Mouse (Mus musculus): Measurements from ENCODE around the gene Gm37240. TPM values are rescaled to one million over a fixed set of nuclear protein-coding genes. Genes with fewer than 3 reads are reported as not detected.
A peak's percentile ranks its signal among the peaks of the same experiment; 100 is the strongest.

Gene Gm37240
- polyA plus RNA-seq, 1 experiment from 2014 or later, result 1.1 TPM

DNA sequence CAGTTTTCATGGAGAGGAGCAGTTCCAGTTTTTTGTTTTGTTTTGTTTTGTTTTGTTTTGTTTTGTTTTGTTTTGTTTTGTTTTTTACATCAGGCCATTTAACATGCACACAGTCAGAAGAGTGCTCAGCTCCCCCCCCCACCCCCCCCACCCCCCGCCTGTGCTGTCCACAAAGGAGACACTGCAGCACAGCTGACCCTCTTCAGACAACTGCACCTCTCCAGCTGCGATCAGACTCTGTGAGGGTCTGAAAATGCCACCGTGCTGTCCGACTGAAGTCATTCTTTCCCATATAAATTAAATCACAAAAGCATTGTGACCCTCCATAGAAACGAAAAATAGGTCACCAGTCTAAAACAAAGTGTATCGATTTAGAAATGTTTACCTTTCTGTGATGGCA, 28.0 kb downstream of the Gm37240 start:
- no peaks in the 10 kb centered on the region for H3K36me3 ChIP-seq (ENCODE audit: control insufficient read depth, insufficient read depth, low read length)
- H3K27me3 ChIP-seq (replicated peaks; ENCODE audit: control insufficient read depth, insufficient read depth, low read length), result no peaks in the 10 kb centered on the region
- no peak overlapping the region for H3K4me3 ChIP-seq (ENCODE audit: low read depth, low read length)
- DNase-seq (ENCODE audit: low spot score) (no peak), ATAC-seq (no peak)
- WGBS, result 69% methylated on average over 6 of the region's 6 CpGs
- no peak overlapping the region for H3K27ac ChIP-seq (ENCODE audit: low read depth, low read length)
- peaks cover 11% of the 10 kb centered on the region for H3K4me1 ChIP-seq (ENCODE audit: control insufficient read depth, insufficient read depth, low read length)
- H3K9me3 ChIP-seq (replicated peaks; ENCODE audit: control insufficient read depth, low read length), result no peaks in the 10 kb centered on the region
- no peak overlapping the region for H3K9ac ChIP-seq (ENCODE audit: low read length)
- no peak overlapping the region for H3K4me2 ChIP-seq (ENCODE audit: low read length)

DNA sequence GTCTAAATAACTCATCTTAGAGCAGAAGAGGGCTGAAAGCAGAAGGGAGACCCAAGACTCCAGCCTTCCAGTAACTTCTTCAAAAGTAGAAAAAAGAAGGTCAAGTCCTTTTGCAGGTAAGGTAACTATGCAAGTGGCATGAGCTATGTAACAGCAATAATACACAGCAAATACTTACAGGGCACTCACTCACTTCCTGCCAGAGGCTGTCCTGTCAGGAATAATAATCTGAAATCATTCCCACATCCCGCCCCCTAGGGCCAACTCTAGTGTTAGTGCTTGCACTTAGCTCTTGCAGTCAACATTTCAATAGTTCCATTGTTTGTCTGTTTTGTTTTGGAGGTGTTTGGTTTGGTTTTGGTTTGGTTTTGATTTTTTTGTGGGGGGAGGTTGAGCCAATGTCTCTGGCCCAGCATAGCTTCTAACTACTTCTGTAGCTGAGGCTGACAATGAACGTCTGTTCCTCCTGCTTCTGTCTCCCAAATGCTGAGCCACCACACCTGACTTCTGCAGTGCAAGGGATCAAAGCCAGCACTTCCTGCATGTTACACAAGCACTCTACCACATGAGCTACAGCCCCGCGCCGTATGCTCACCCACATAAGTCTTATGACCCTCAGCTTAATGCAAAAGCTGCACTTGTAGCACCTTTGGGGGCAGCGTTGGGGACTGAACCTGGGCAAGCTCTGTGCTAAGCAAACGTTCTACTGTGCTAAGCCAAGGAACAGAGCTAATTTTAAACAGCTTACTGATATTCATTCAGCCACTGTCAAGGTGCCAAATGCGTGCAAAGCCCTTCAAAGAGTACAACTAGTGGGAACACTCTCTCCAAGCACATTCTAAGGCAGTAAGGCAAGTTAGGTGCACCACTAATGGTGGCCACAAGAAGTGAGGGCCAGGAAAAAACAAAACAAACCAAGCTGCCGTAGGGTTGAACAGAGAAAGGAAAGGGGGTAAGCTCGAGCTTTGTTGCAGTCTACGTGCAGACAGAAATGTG, 28.9 kb downstream of the Gm37240 start:
- Histone ChIP-seq H3K9ac (ENCODE audit: low read length) (no peak overlapping the region), H3K9me3 (replicated peaks; ENCODE audit: control insufficient read depth, low read length) (no peaks in the 10 kb centered on the region), H3K4me2 (ENCODE audit: low read length) (no peak overlapping the region), H3K4me3 (ENCODE audit: low read depth, low read length) (no peak overlapping the region), H3K36me3 (ENCODE audit: control insufficient read depth, insufficient read depth, low read length) (no peaks in the 10 kb centered on the region), H3K27me3 (replicated peaks; ENCODE audit: control insufficient read depth, insufficient read depth, low read length) (no peaks in the 10 kb centered on the region), H3K27ac (ENCODE audit: low read depth, low read length) (no peak overlapping the region), H3K4me1 (ENCODE audit: control insufficient read depth, insufficient read depth, low read length) (peaks cover 11% of the 10 kb centered on the region)
- DNase-seq (ENCODE audit: low spot score) (no peak), ATAC-seq (no peak)
- 76% methylated on average over 11 of the region's 11 CpGs for WGBS

DNA sequence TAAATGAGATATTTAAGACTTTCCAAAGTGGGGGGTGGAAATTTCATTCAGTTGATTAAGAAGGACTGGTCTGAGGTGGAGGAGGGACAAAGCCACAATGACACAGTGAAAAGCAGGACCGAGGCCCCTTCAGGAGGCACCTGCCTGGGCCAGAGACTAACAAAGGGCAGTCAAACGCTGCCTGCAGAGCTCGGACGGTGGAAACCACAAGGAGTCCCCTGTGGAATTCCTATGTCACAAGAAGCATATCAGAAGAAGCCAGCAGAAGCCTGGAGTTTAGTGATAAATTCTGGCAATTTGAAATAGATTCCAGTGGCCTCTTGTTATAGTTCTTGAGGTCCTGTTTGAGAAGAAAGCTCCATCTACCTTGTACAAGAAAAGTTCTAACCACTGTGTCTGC, 30.2 kb downstream of the Gm37240 start:
- ATAC-seq (no peak), DNase-seq (ENCODE audit: low spot score) (no peak)
- peaks cover 11% of the 10 kb centered on the region for H3K4me1 ChIP-seq (ENCODE audit: control insufficient read depth, insufficient read depth, low read length)
- H3K9ac ChIP-seq (ENCODE audit: low read length), result no peak overlapping the region
- no peak overlapping the region for H3K4me3 ChIP-seq (ENCODE audit: low read depth, low read length)
- no peaks in the 10 kb centered on the region for H3K36me3 ChIP-seq (ENCODE audit: control insufficient read depth, insufficient read depth, low read length)
- H3K9me3 ChIP-seq (replicated peaks; ENCODE audit: control insufficient read depth, low read length), result no peaks in the 10 kb centered on the region
- H3K4me2 ChIP-seq (ENCODE audit: low read length), result no peak overlapping the region
- no peak overlapping the region for H3K27ac ChIP-seq (ENCODE audit: low read depth, low read length)
- 16% methylated on average over 4 of the region's 4 CpGs for WGBS
- no peaks in the 10 kb centered on the region for H3K27me3 ChIP-seq (replicated peaks; ENCODE audit: control insufficient read depth, insufficient read depth, low read length)

DNA sequence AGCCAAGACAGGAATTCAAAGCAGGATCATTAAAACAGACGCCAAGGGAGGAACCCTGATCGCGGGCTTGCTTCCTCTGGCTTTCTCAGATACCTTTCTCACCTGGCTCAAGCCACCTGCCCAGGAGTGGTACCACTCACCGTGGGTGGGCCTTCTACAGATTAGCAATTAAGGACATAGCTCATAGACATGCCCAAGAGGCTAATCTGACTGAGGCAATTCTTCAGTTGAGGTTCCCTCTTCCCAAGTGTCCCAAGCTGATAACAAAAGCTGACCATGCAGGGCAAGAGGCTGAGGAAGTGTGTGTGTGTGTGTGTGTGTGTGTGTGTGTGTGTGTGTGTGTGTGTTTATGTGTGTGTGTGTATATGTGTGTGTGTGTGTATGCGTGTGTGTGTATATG, 31.4 kb downstream of the Gm37240 start:
- H3K27ac ChIP-seq (ENCODE audit: low read depth, low read length), result no peak overlapping the region
- no peak for ATAC-seq
- WGBS, result 75% methylated on average over 5 of the region's 5 CpGs

DNA sequence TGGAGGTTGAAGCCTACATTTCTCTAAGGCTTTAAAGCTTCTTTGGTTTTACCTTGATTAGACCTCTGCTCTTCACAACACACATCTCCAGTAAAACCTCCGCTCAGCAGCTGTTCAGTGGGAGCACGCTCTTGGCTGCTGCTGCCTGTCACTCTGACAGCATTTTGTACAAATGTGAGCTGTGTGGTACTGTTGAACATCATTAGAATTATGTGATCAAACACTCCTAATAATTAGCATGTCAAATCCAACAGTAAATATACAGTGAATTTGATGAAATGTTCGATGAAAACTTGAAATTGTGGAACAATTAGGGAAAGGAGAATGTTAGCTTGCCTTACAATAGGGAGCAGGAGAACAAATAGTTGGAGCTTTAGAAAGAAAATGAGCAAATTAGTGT, 32.3 kb downstream of the Gm37240 start:
- ATAC-seq (peak; percentile 21; the same call in 1 of the 2 replicates), DNase-seq (ENCODE audit: low spot score) (peak; percentile 47)
- Histone ChIP-seq H3K27ac (ENCODE audit: low read depth, low read length) (0 out of 2 replicates have a peak overlapping the region, but pooled peaks have one; percentile 23), H3K4me2 (ENCODE audit: low read length) (no peak overlapping the region), H3K27me3 (replicated peaks; ENCODE audit: control insufficient read depth, insufficient read depth, low read length) (no peaks in the 10 kb centered on the region), H3K9me3 (replicated peaks; ENCODE audit: control insufficient read depth, low read length) (no peaks in the 10 kb centered on the region), H3K9ac (ENCODE audit: low read length) (no peak overlapping the region), H3K36me3 (ENCODE audit: control insufficient read depth, insufficient read depth, low read length) (no peaks in the 10 kb centered on the region), H3K4me3 (ENCODE audit: low read depth, low read length) (no peak overlapping the region), H3K4me1 (ENCODE audit: control insufficient read depth, insufficient read depth, low read length) (peaks cover 11% of the 10 kb centered on the region)
- 39% methylated on average over 3 of the region's 3 CpGs for whole genome bisulfite sequencing

More for the DNA sequence above, 31.4 kb downstream of the Gm37240 start:
- Histone ChIP-seq H3K27me3 (replicated peaks; ENCODE audit: control insufficient read depth, insufficient read depth, low read length) (no peaks in the 10 kb centered on the region), H3K9ac (ENCODE audit: low read length) (no peak overlapping the region), H3K4me2 (ENCODE audit: low read length) (no peak overlapping the region), H3K9me3 (replicated peaks; ENCODE audit: control insufficient read depth, low read length) (no peaks in the 10 kb centered on the region), H3K36me3 (ENCODE audit: control insufficient read depth, insufficient read depth, low read length) (no peaks in the 10 kb centered on the region), H3K4me3 (ENCODE audit: low read depth, low read length) (no peak overlapping the region), H3K4me1 (ENCODE audit: control insufficient read depth, insufficient read depth, low read length) (peaks cover 11% of the 10 kb centered on the region)
- no peak for DNase-seq (ENCODE audit: low spot score)

DNA sequence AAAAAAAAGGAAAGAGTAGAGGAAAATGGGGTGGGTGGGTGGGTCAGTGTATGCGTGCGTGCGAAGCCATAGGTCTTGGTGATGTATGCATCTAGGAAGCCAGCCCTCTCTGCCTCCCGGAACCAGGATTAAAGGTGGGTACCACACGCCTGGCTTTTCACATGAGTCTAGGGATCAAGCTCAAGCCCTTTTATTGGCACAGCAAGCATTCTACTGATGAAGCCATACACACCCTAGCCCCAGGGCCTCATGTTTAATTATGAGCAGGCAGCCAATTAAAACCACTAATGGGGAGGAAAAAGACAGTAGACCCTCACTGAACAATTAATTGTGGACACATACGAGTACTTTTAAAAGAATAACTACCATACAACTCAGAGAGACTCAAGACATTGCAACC, 33.2 kb downstream of the Gm37240 start:
- WGBS, result 25% methylated on average over 6 of the region's 6 CpGs
- peak; percentile 81 for ATAC-seq

DNA sequence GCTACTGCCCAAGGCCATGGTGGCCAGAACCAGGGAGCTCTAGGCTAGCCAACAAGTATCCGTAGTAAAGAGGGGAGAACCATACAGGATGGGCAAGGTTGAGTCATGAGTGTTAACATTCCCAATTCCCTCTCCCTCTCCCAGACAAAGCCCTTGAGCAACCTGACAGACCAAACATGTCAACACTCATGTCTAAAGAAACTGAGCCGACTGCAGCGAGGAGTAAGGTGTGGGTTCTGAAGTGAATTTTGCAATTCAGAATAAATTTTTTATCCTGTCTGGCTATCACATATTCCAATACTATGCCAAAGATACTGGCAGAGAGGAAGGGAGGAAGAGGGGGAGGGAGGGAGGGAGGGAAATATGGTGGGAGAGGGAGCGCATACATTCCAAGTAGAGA, 33.6 kb downstream of the Gm37240 start:
- WGBS, result 61% methylated on average over 4 of the region's 4 CpGs
- Histone ChIP-seq H3K9me3 (replicated peaks; ENCODE audit: control insufficient read depth, low read length) (no peaks in the 10 kb centered on the region), H3K27me3 (replicated peaks; ENCODE audit: control insufficient read depth, insufficient read depth, low read length) (no peaks in the 10 kb centered on the region), H3K27ac (ENCODE audit: low read depth, low read length) (no peak overlapping the region), H3K4me2 (ENCODE audit: low read length) (no peak overlapping the region), H3K4me3 (ENCODE audit: low read depth, low read length) (no peak overlapping the region), H3K4me1 (ENCODE audit: control insufficient read depth, insufficient read depth, low read length) (peaks cover 11% of the 10 kb centered on the region), H3K36me3 (ENCODE audit: control insufficient read depth, insufficient read depth, low read length) (no peaks in the 10 kb centered on the region), H3K9ac (ENCODE audit: low read length) (no peak overlapping the region)
- ATAC-seq (peak; percentile 82), DNase-seq (ENCODE audit: low spot score) (peak; percentile 57)

More for the DNA sequence above, 33.2 kb downstream of the Gm37240 start:
- Histone ChIP-seq H3K36me3 (ENCODE audit: control insufficient read depth, insufficient read depth, low read length) (no peaks in the 10 kb centered on the region), H3K9ac (ENCODE audit: low read length) (no peak overlapping the region), H3K4me3 (ENCODE audit: low read depth, low read length) (no peak overlapping the region), H3K27ac (ENCODE audit: low read depth, low read length) (no peak overlapping the region), H3K4me1 (ENCODE audit: control insufficient read depth, insufficient read depth, low read length) (peaks cover 11% of the 10 kb centered on the region), H3K9me3 (replicated peaks; ENCODE audit: control insufficient read depth, low read length) (no peaks in the 10 kb centered on the region), H3K4me2 (ENCODE audit: low read length) (no peak overlapping the region), H3K27me3 (replicated peaks; ENCODE audit: control insufficient read depth, insufficient read depth, low read length) (no peaks in the 10 kb centered on the region)
- peak; percentile 63 for DNase-seq (ENCODE audit: low spot score)

DNA sequence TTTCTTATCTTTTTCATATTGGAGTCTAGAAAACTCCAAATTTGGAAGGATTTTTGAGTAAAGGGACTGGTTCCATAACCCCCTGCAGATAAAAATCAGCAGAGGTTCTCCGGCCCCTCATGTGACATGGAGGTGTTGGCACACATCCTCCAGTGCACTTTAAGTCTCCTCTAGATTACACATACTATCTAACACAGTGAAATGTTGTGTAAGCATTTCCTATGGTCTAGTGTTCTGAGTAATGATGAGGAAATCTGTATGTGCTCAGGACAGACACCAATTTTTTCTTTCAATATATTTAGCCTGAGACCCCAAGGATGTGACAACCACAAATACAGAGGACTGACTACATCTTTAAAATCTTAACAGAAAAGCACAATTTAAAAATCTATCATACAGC, 37.2 kb downstream of the Gm37240 start:
- Histone ChIP-seq H3K4me3 (ENCODE audit: low read depth, low read length) (no peak overlapping the region), H3K36me3 (ENCODE audit: control insufficient read depth, insufficient read depth, low read length) (no peaks in the 10 kb centered on the region), H3K27me3 (replicated peaks; ENCODE audit: control insufficient read depth, insufficient read depth, low read length) (no peaks in the 10 kb centered on the region), H3K4me1 (ENCODE audit: control insufficient read depth, insufficient read depth, low read length) (peaks cover 5% of the 10 kb centered on the region; the same call in 1 of the 2 replicates), H3K4me2 (ENCODE audit: low read length) (no peak overlapping the region), H3K9ac (ENCODE audit: low read length) (no peak overlapping the region), H3K9me3 (replicated peaks; ENCODE audit: control insufficient read depth, low read length) (no peaks in the 10 kb centered on the region), H3K27ac (ENCODE audit: low read depth, low read length) (no peak overlapping the region)
- no peak for ATAC-seq
- DNase-seq (ENCODE audit: low spot score), result no peak
- 98% methylated on average over 1 of the region's 1 CpGs for WGBS

DNA sequence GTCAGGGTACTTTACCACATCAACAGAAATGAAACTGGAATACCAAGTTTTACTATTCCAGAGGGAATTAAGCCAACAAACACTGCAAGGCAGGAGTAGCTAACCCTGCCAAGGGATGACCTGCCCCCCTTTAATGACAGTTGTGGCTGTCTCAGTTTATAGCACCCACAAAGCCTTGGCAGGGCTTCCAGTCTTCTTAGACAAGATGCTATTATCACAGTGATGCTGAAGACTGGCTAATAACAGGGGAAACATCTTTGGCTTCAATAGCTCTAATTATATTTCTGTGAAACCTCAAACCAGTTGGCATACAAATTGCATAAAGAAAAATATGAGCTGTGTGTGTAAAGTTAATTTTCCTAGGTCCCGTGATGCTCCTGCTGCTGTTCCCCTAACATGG, 41.0 kb downstream of the Gm37240 start:
- no peak overlapping the region for H3K4me2 ChIP-seq (ENCODE audit: low read length)
- no peak overlapping the region for H3K4me3 ChIP-seq (ENCODE audit: low read depth, low read length)
- no peaks in the 10 kb centered on the region for H3K27me3 ChIP-seq (replicated peaks; ENCODE audit: control insufficient read depth, insufficient read depth, low read length)
- H3K9ac ChIP-seq (ENCODE audit: low read length), result no peak overlapping the region
- 63% methylated on average over 1 of the region's 1 CpGs for WGBS
- H3K4me1 ChIP-seq (ENCODE audit: control insufficient read depth, insufficient read depth, low read length), result peaks cover 4% of the 10 kb centered on the region; the same call in 1 of the 2 replicates
- H3K36me3 ChIP-seq (ENCODE audit: control insufficient read depth, insufficient read depth, low read length), result no peaks in the 10 kb centered on the region
- ATAC-seq (0 out of 2 replicates have a peak, but pooled peaks have one; percentile 40), DNase-seq (ENCODE audit: low spot score) (peak; percentile 54)
- H3K27ac ChIP-seq (ENCODE audit: low read depth, low read length), result no peak overlapping the region
- no peaks in the 10 kb centered on the region for H3K9me3 ChIP-seq (replicated peaks; ENCODE audit: control insufficient read depth, low read length)
